Mouse (Mus musculus): ENCODE data around the gene Cebpb.

- TF ChIP-seq CTCF (conservative IDR thresholded peaks at IDR 0.05; ENCODE audit: low read length) (0 out of 2 replicates have a peak, but pooled peaks have one; percentile 18), POU5F1 (IDR thresholded peaks at IDR 0.05; ENCODE audit: borderline replicate concordance, low read length) (no peak), NANOG (IDR thresholded peaks at IDR 0.05; ENCODE audit: borderline replicate concordance, low read length) (no peak)
Observed at GRCm38 (mm10) chr2:167641337-167641736, 47.4 kb upstream of the Cebpb start.
